Mouse (Mus musculus) embryonic fibroblast, embryonic 13.5 days (primary cell): ENCODE data around the gene Jun.

Source experiments
- CTCF ChIP-seq: IDR thresholded peaks from 2 replicates; pipeline ENCODE4 v1.5.1; 2011; ENCODE audit warnings: mild to moderate bottlenecking, control low read depth, low read length, moderate library complexity, borderline replicate concordance; ENCODE audit not compliant: insufficient read depth
- POLR2A ChIP-seq: IDR thresholded peaks from 2 replicates; pipeline ENCODE4 v1.6.1; 2011; ENCODE audit warnings: low read depth, mild to moderate bottlenecking, control low read depth, low read length, moderate library complexity

- TF ChIP-seq CTCF, result no peak
- no peak for TF ChIP-seq POLR2A
Observed at GRCm38 (mm10) chr4:95091536-95091935, 39.5 kb upstream of the Jun start.
